Mouse (Mus musculus) bone marrow, adult 2 months (tissue): ENCODE results near the gene Ankrd63.

ENCODE experiments used
- CTCF ChIP-seq: fragments of 200-500 bp; IDR thresholded peaks from 2 replicates; pipeline ENCODE4 v1.5.1; 2011; ENCODE audit warnings: low read length, control low read depth; ENCODE audit not compliant: control insufficient read depth, insufficient read depth
- POLR2A ChIP-seq: fragments of 200-500 bp; IDR thresholded peaks from 2 replicates; pipeline ENCODE4 v1.6.1; 2011; ENCODE audit warnings: low read depth, mild to moderate bottlenecking, control low read depth, low read length, borderline replicate concordance; ENCODE audit not compliant: control insufficient read depth

- TF ChIP-seq POLR2A (peak; percentile 10; the same call in 1 of the 2 replicates), CTCF (no peak)
These were observed 42.4 kb upstream of the Ankrd63 start for GRCm38 (mm10) chr2:118745915-118746901.
